Mouse (Mus musculus): ENCODE measurements around the gene Dspp. TPM values are rescaled to one million over a fixed set of nuclear protein-coding genes. Genes with fewer than 3 reads are reported as not detected.

Dspp gene
- polyA plus RNA-seq, 1 experiment from 2014 or later = not detected

DNA sequence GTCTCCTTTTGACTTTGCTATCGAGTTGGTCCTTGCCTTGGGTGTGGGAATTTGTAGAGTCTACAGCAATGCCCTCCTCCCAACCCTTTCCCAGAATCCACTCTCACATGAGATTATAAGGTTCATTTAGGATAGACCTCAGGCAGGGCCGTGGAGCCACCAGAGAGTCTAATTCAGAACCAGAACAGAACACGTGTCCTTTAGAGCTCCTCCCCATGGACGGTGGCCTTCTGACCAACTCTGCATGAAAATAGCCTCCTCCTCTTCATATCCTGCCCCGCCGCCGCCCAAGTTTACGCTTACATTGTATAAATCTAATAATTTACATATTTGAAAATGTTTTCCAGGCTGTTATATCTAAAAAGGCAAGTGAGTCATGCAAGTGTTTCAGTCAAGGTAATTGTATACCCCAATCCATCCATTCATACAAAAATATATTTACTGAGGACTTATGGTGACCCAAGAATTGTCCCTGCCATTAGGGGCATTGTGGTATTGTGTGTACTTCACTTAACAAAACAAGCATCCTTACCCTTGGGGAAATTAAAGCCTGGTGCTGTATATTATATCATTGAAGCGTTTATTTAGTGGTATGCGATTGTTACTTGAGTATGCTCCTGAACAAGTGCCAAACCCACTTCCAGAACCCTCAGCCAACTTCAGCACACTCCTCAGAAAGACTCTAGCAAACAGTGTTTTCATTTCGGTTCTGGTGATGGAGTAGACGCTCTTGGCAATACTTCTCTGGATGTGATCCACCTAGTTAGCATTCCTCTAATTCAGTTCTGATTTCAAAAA is 30.8 kb downstream of the Dspp start:
- ATAC-seq (ENCODE audit: insufficient number of reproducible peaks, low FRiP score) = no peak
- Histone ChIP-seq H3K4me1 (replicated peaks) (no peaks in the 10 kb centered on the region), H3K9me3 (replicated peaks) (no peaks in the 10 kb centered on the region), H3K4me3 (no peak overlapping the region), H3K9ac (no peak overlapping the region), H3K27ac (ENCODE audit: poor library complexity, severe bottlenecking) (no peak overlapping the region), H3K27me3 (replicated peaks) (no peaks in the 10 kb centered on the region), H3K4me2 (no peak overlapping the region), H3K36me3 (no peaks in the 10 kb centered on the region)
- WGBS = 86% methylated on average over 12 of the region's 12 CpGs

- H3K27ac ChIP-seq (ENCODE audit: poor library complexity, severe bottlenecking) = no peak within 1 kb of the TSS
- no peaks in the 10 kb centered on the region for H3K4me1 ChIP-seq (replicated peaks)
Measured at GRCm38 (mm10) chr5:104202351-104202750, 31.8 kb downstream of the Dspp start, which contains the start of gene Dmp1. TSS of gene Dmp1 (plus strand) at chr5:104202613.

GRCm38 (mm10) chr5:104212531-104212930 is 42.0 kb downstream of the Dspp start:
- Histone ChIP-seq H3K27me3 (replicated peaks) (no peaks in the 10 kb centered on the region), H3K9me3 (replicated peaks) (no peaks in the 10 kb centered on the region), H3K4me2 (no peak overlapping the region), H3K4me1 (replicated peaks) (no peaks in the 10 kb centered on the region), H3K4me3 (no peak overlapping the region), H3K9ac (no peak overlapping the region), H3K36me3 (no peaks in the 10 kb centered on the region), H3K27ac (ENCODE audit: poor library complexity, severe bottlenecking) (no peak overlapping the region)
- ATAC-seq (ENCODE audit: insufficient number of reproducible peaks, low FRiP score) = no peak
- 71% methylated on average over 11 of the region's 11 CpGs for WGBS

More at GRCm38 (mm10) chr5:104202351-104202750, 31.8 kb downstream of the Dspp start, which contains the start of gene Dmp1:
- WGBS = 63% methylated on average over 5 of the region's 5 CpGs
- no peak for ATAC-seq (ENCODE audit: insufficient number of reproducible peaks, low FRiP score)
- no peak within 1 kb of the TSS for H3K9ac ChIP-seq
- H3K9me3 ChIP-seq (replicated peaks) = no peaks in the 10 kb centered on the region
- no peaks in the 10 kb centered on the region for H3K27me3 ChIP-seq (replicated peaks)
- H3K4me3 ChIP-seq = no peak within 1 kb of the TSS
- no peaks in the 10 kb centered on the region for H3K36me3 ChIP-seq
- no peak within 1 kb of the TSS for H3K4me2 ChIP-seq

DNA sequence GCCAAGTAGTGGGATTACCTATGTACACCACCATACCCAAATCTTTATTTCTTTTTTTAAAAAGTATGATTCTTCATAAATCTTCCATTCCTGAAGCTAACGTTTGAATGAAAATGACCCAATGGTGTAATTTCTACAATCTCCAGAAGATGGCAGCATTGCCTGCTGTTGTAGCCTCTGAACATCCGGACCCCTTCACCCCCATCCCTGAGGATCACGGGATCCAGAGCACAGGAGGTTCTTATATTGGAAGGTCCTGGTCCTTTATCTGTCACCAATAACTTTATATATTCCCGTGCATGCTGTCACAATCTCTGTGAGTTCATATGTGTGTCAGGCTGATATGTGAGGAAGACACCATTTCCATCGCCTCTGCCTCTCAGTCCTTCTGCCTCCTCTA is 48.4 kb downstream of the Dspp start:
- 0 out of 2 replicates have a peak, but pooled peaks cover 2% of the 10 kb centered on the region for H3K4me1 ChIP-seq (replicated peaks)
- no peaks in the 10 kb centered on the region for H3K36me3 ChIP-seq
- no peaks in the 10 kb centered on the region for H3K27me3 ChIP-seq (replicated peaks)
- 33% methylated on average over 5 of the region's 5 CpGs for WGBS
- no peak overlapping the region for H3K4me2 ChIP-seq
- H3K9me3 ChIP-seq (replicated peaks) = 0 out of 2 replicates have a peak, but pooled peaks cover 2% of the 10 kb centered on the region
- H3K27ac ChIP-seq (ENCODE audit: poor library complexity, severe bottlenecking) = no peak overlapping the region
- H3K9ac ChIP-seq = no peak overlapping the region
- H3K4me3 ChIP-seq = no peak overlapping the region
- no peak for ATAC-seq (ENCODE audit: insufficient number of reproducible peaks, low FRiP score)

- H3K27ac ChIP-seq (ENCODE audit: poor library complexity, severe bottlenecking) = no peak overlapping the region
- H3K4me3 ChIP-seq = no peak overlapping the region
- no peak overlapping the region for H3K9ac ChIP-seq
- ATAC-seq (ENCODE audit: insufficient number of reproducible peaks, low FRiP score) = no peak
- no peak overlapping the region for H3K4me2 ChIP-seq
- WGBS = 49% methylated on average over 3 of the region's 3 CpGs
- 0 out of 2 replicates have a peak, but pooled peaks cover 2% of the 10 kb centered on the region for H3K4me1 ChIP-seq (replicated peaks)
- no peaks in the 10 kb centered on the region for H3K27me3 ChIP-seq (replicated peaks)
- H3K9me3 ChIP-seq (replicated peaks) = no peaks in the 10 kb centered on the region
- no peaks in the 10 kb centered on the region for H3K36me3 ChIP-seq
Measured at GRCm38 (mm10) chr5:104224299-104224698, 53.8 kb downstream of the Dspp start.

GRCm38 (mm10) chr5:104224750-104225149 is 54.2 kb downstream of the Dspp start:
- Histone ChIP-seq H3K36me3 (no peaks in the 10 kb centered on the region), H3K4me3 (no peak overlapping the region), H3K4me2 (no peak overlapping the region), H3K4me1 (replicated peaks) (0 out of 2 replicates have a peak, but pooled peaks cover 2% of the 10 kb centered on the region), H3K27ac (ENCODE audit: poor library complexity, severe bottlenecking) (no peak overlapping the region), H3K9ac (no peak overlapping the region), H3K9me3 (replicated peaks) (no peaks in the 10 kb centered on the region), H3K27me3 (replicated peaks) (no peaks in the 10 kb centered on the region)
- no peak for ATAC-seq (ENCODE audit: insufficient number of reproducible peaks, low FRiP score)

DNA sequence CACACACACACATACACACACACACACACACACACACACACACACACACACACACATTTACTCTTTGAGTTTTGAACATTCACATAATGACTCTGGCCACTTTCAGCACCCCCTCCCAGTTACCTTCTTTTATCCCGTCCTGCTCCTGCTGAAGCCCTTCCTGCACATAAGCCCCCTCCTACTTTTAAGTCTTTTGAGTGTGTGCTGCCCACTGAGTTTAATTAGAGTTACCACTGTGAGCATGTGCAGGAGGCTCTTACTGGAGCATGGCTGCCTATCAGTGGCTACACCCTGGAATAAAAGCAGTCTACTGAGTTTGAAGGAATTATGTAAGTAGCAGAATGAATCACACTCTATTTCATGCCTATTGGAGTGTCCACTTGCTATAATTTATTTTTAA is 58.0 kb downstream of the Dspp start:
- Histone ChIP-seq H3K9me3 (replicated peaks) (no peaks in the 10 kb centered on the region; the same call in 1 of the 2 replicates), H3K4me3 (no peak overlapping the region), H3K4me1 (replicated peaks) (no peaks in the 10 kb centered on the region), H3K27me3 (replicated peaks) (no peaks in the 10 kb centered on the region), H3K9ac (no peak overlapping the region), H3K27ac (ENCODE audit: poor library complexity, severe bottlenecking) (no peak overlapping the region), H3K36me3 (no peaks in the 10 kb centered on the region), H3K4me2 (no peak overlapping the region)
- 23% methylated on average over 1 of the region's 1 CpGs for WGBS
- no peak for ATAC-seq (ENCODE audit: insufficient number of reproducible peaks, low FRiP score)

Other genes with a start within 250 kb of the Dspp start
- not detected in 2 replicates for gene Hsd17b13, start 193.3 kb upstream of the Dspp start, polyA plus RNA-seq (2016; fragmentation: Nextera tagmentation; extraction: Ambion mirVana)
- 3.9 and 4.3 TPM in 2 replicates for gene Hsd17b11, start 148.8 kb upstream of the Dspp start, polyA plus RNA-seq (2016; fragmentation: Nextera tagmentation; extraction: Ambion mirVana)
- 57.2 and 57.3 TPM in 2 replicates for gene Nudt9, start 124.4 kb upstream of the Dspp start, polyA plus RNA-seq (2016; fragmentation: Nextera tagmentation; extraction: Ambion mirVana)
- gene Gm17660, start 93.1 kb upstream of the Dspp start, polyA plus RNA-seq (2016; fragmentation: Nextera tagmentation; extraction: Ambion mirVana) = not detected in 2 replicates
- 21.2 and 25.4 TPM in 2 replicates for gene Sparcl1, start 57.0 kb upstream of the Dspp start, polyA plus RNA-seq (2016; fragmentation: Nextera tagmentation; extraction: Ambion mirVana)
- not detected in 2 replicates for gene Dmp1, start 31.9 kb downstream of the Dspp start, polyA plus RNA-seq (2016; fragmentation: Nextera tagmentation; extraction: Ambion mirVana)
- not detected in 2 replicates for gene Ibsp, start 128.5 kb downstream of the Dspp start, polyA plus RNA-seq (2016; fragmentation: Nextera tagmentation; extraction: Ambion mirVana)
- gene Mepe, start 154.6 kb downstream of the Dspp start, polyA plus RNA-seq (2016; fragmentation: Nextera tagmentation; extraction: Ambion mirVana) = not detected in 2 replicates